Mouse (Mus musculus) kidney, adult 2 months (tissue): ENCODE results near the gene Zp2.

Experiments
- CTCF ChIP-seq: fragments of 200-500 bp; conservative IDR thresholded peaks from 2 replicates; pipeline ENCODE4 v1.5.1; 2011; ENCODE audit warnings: low read depth, mild to moderate bottlenecking, control low read depth, low read length, moderate library complexity, mixed read lengths; ENCODE audit not compliant: insufficient read depth, insufficient read length
- POLR2A ChIP-seq: fragments of 200-500 bp; IDR thresholded peaks from one replicate; pipeline ENCODE4 v1.6.1; 2011; ENCODE audit warnings: low read depth, low read length, control low read depth

- TF ChIP-seq POLR2A (no peak), CTCF (no peak)
Observed at GRCm38 (mm10) chr7:120116976-120117375, 28.1 kb downstream of the Zp2 start.
